15 mouse cellular contexts compared by ENCODE assay signal in genomic region chr14:13151672-13152071, GRCm38 (mm10).
"Had no signal": no experiment of that assay in that cellular context is flagged by ENCODE, and none has a peak within 500 bp of the region (broad histone marks: within the 10 kb centered on the region; RNA-seq: fewer than 3 reads in every experiment).

No protein-coding gene starts in this region.

- H3K27me3 ChIP-seq: lung, embryonic 15.5 days; megakaryocyte, embryonic 14.5 days; midbrain, embryonic 13.5 days; midbrain, embryonic 15.5 days; neural tube, embryonic 12.5 days had no signal

- H3K4me1 ChIP-seq: lung, embryonic 15.5 days; megakaryocyte, embryonic 14.5 days; midbrain, embryonic 13.5 days; midbrain, embryonic 15.5 days; neural tube, embryonic 12.5 days had no signal

- H3K36me3 ChIP-seq: lung, embryonic 15.5 days; midbrain, embryonic 13.5 days; midbrain, embryonic 15.5 days; neural tube, embryonic 12.5 days had no signal

- H3K27ac ChIP-seq: lung, embryonic 15.5 days; macrophage; midbrain, embryonic 13.5 days; midbrain, embryonic 15.5 days; neural tube, embryonic 12.5 days had no signal

- H3K4me3 ChIP-seq: lung, embryonic 15.5 days; megakaryocyte, embryonic 14.5 days; midbrain, embryonic 13.5 days; midbrain, embryonic 15.5 days; neural tube, embryonic 12.5 days had no signal

- H3K9ac ChIP-seq: liver, postnatal 0 days; lung, embryonic 15.5 days; midbrain, embryonic 13.5 days; midbrain, embryonic 15.5 days; neural tube, embryonic 12.5 days had no signal

- H3K9me3 ChIP-seq: lung, embryonic 15.5 days; megakaryocyte, embryonic 14.5 days; midbrain, embryonic 13.5 days; midbrain, embryonic 15.5 days; neural tube, embryonic 12.5 days had no signal

- DNase-seq: liver, postnatal 0 days; lung, adult 2 months; lung, postnatal 14 days; lung, postnatal 36 days; right cerebral cortex, postnatal 14 days; spleen, adult 18-20 months; thymus, adult 18-20 months; thymus, postnatal 14 days; thymus, postnatal 36 days had no signal
